Mouse (Mus musculus) kidney, embryonic 15.5 days (tissue): ENCODE results near the gene Memo1. TPM values are rescaled to one million over a fixed set of nuclear protein-coding genes. Genes with fewer than 3 reads are reported as not detected.

Experiments used
- ATAC-seq: fragments of 200-750 bp; cut with Nextera tagmentation; replicated peaks from 2 replicates; pipeline ENCODE4 v1.8.0; 2017; ENCODE audit warnings: moderate TSS enrichment; ENCODE audit not compliant: low FRiP score
- H3K27ac ChIP-seq: fragments of 300-500 bp; sonication (generic); 2 replicates; pipeline ENCODE4 v1.5.1; 2015; ENCODE audit warnings: mild to moderate bottlenecking, inconsistent platforms
- H3K27me3 ChIP-seq: fragments of 300-500 bp; sonication (generic); 2 replicates; pipeline ENCODE4 v1.6.1; 2015; ENCODE audit warnings: inconsistent platforms
- H3K36me3 ChIP-seq: fragments of 300-500 bp; sonication (generic); 2 replicates; pipeline ENCODE4 v1.6.1; 2015; ENCODE audit warnings: inconsistent platforms
- H3K4me1 ChIP-seq: fragments of 300-500 bp; sonication (generic); 2 replicates; pipeline ENCODE4 v1.6.1; 2015; ENCODE audit warnings: inconsistent platforms
- H3K4me2 ChIP-seq: fragments of 300-500 bp; sonication (generic); 2 replicates; pipeline ENCODE4 v1.6.1; 2015; ENCODE audit warnings: moderate library complexity, mild to moderate bottlenecking, inconsistent platforms
- H3K4me3 ChIP-seq: fragments of 300-500 bp; sonication (generic); replicated peaks from 2 replicates; pipeline ENCODE4 v1.5.1; 2015; ENCODE audit warnings: mild to moderate bottlenecking, inconsistent platforms
- H3K9ac ChIP-seq: fragments of 300-500 bp; sonication (generic); 2 replicates; pipeline ENCODE4 v1.6.1; 2015; ENCODE audit warnings: mild to moderate bottlenecking, inconsistent platforms
- H3K9me3 ChIP-seq: fragments of 300-500 bp; sonication (generic); replicated peaks from 2 replicates; pipeline ENCODE4 v1.6.1; 2016; ENCODE audit warnings: inconsistent platforms
- WGBS: fragments of 180-500 bp; shearing (Covaris S2); methylation state at CpG from one replicate; pipeline ENCODE4 v1.1.7; 2015; ENCODE audit warnings: mixed read lengths; 5-methylcytosine and 5-hydroxymethylcytosine counted together
- polyA plus RNA-seq: library from polyadenylated mRNA; unstranded; fragments of >200 nt; fragmentation: Nextera tagmentation; extraction: Ambion mirVana; gene quantifications from 2 replicates; pipeline ENCODE4 v1.2.1, GENCODE M21; 2015

The Memo1 gene
- polyA plus RNA-seq, 1 experiment from 2014 or later, result 81.7 TPM

GRCm38 (mm10) chr17:74290869-74291268 is 4.5 kb downstream of the Memo1 start:
- Histone ChIP-seq H3K27ac (no peak overlapping the region), H3K4me3 (no peak overlapping the region), H3K4me2 (no peak overlapping the region), H3K9me3 (no peaks in the 10 kb centered on the region), H3K9ac (no peak overlapping the region), H3K36me3 (peaks cover 12% of the 10 kb centered on the region; the same call in 1 of the 2 replicates), H3K4me1 (peaks cover 23% of the 10 kb centered on the region), H3K27me3 (no peaks in the 10 kb centered on the region)
- no peak for ATAC-seq

DNA sequence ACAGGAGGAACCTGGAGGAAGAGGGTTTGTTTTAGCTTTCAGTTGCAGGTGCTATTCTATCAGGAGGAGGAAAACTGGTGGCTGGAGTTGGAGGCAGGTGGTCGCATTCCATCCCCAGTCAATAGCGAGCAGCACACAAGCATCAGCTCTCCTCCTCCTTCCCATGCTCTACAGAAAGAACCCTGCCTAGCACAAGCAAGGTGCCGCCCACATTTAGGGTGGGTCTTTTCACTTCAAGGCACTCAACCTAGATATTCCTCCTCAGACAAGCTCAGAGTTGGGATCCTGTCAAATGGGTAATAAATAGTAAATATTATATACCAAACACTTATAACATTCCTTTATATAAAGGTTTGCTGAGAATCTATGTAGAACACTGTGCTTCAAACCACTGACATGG is 5.1 kb downstream of the Memo1 start:
- H3K36me3 ChIP-seq, result peaks cover 12% of the 10 kb centered on the region; the same call in 1 of the 2 replicates
- H3K4me2 ChIP-seq, result no peak overlapping the region
- H3K27ac ChIP-seq, result no peak overlapping the region
- H3K9me3 ChIP-seq, result no peaks in the 10 kb centered on the region
- H3K27me3 ChIP-seq, result no peaks in the 10 kb centered on the region
- peaks cover 22% of the 10 kb centered on the region for H3K4me1 ChIP-seq
- WGBS, result 64% methylated on average over 3 of the region's 3 CpGs
- H3K9ac ChIP-seq, result no peak overlapping the region
- no peak for ATAC-seq
- no peak overlapping the region for H3K4me3 ChIP-seq

GRCm38 (mm10) chr17:74288626-74289025 is 6.7 kb downstream of the Memo1 start:
- Histone ChIP-seq H3K27me3 (no peaks in the 10 kb centered on the region), H3K36me3 (peaks cover 12% of the 10 kb centered on the region; the same call in 1 of the 2 replicates), H3K9me3 (no peaks in the 10 kb centered on the region), H3K4me2 (no peak overlapping the region), H3K9ac (no peak overlapping the region), H3K4me1 (peaks cover 20% of the 10 kb centered on the region), H3K27ac (no peak overlapping the region), H3K4me3 (no peak overlapping the region)
- 87% methylated on average over 2 of the region's 2 CpGs for WGBS
- ATAC-seq, result no peak

- H3K9me3 ChIP-seq, result no peaks in the 10 kb centered on the region
- H3K4me2 ChIP-seq, result no peak overlapping the region
- no peaks in the 10 kb centered on the region for H3K27me3 ChIP-seq
- no peak overlapping the region for H3K27ac ChIP-seq
- no peak overlapping the region for H3K9ac ChIP-seq
- H3K4me1 ChIP-seq, result peaks cover 5% of the 10 kb centered on the region
- peaks cover 12% of the 10 kb centered on the region; the same call in 1 of the 2 replicates for H3K36me3 ChIP-seq
- no peak for ATAC-seq
- 64% methylated on average over 4 of the region's 4 CpGs for WGBS
- no peak overlapping the region for H3K4me3 ChIP-seq
Observed at GRCm38 (mm10) chr17:74286140-74286730, 9.1 kb downstream of the Memo1 start.

- H3K27me3 ChIP-seq, result no peaks in the 10 kb centered on the region
- no peak overlapping the region for H3K9ac ChIP-seq
- ATAC-seq, result no peak
- peaks cover under 1% of the 10 kb centered on the region for H3K4me1 ChIP-seq
- 72% methylated on average over 2 of the region's 2 CpGs for WGBS
- no peaks in the 10 kb centered on the region for H3K9me3 ChIP-seq
- H3K27ac ChIP-seq, result no peak overlapping the region
- peaks cover 12% of the 10 kb centered on the region; the same call in 1 of the 2 replicates for H3K36me3 ChIP-seq
- H3K4me3 ChIP-seq, result no peak overlapping the region
- no peak overlapping the region for H3K4me2 ChIP-seq
Observed at GRCm38 (mm10) chr17:74285730-74286129, 9.6 kb downstream of the Memo1 start.

- Histone ChIP-seq H3K9me3 (no peaks in the 10 kb centered on the region), H3K4me2 (no peak overlapping the region), H3K36me3 (peaks cover 12% of the 10 kb centered on the region; the same call in 1 of the 2 replicates), H3K9ac (no peak overlapping the region), H3K4me1 (no peaks in the 10 kb centered on the region), H3K27me3 (no peaks in the 10 kb centered on the region), H3K27ac (no peak overlapping the region), H3K4me3 (no peak overlapping the region)
- no peak for ATAC-seq
- WGBS, result 82% methylated on average over 2 of the region's 2 CpGs
Observed at GRCm38 (mm10) chr17:74284397-74285115, 10.8 kb downstream of the Memo1 start.

DNA sequence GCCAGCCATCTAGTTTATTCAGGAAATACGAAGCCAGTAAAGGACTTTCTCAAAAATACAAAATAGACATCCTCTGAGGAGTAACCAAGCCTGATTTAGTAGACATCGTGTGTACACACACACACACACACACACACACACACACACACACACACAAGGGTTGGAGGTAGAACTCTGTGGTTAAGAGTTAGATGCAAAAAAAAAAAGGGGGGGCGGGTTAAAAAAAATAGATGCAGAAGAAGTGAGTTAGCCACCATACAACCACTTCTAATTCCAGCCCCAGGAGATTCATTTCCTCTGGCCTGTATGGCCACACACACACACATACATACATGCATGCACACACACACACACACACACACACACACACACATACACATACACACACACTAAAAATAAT is 13.3 kb downstream of the Memo1 start:
- H3K9ac ChIP-seq, result no peak overlapping the region
- 91% methylated on average over 3 of the region's 3 CpGs for WGBS
- H3K27ac ChIP-seq, result no peak overlapping the region
- no peak for ATAC-seq
- H3K27me3 ChIP-seq, result no peaks in the 10 kb centered on the region
- H3K4me2 ChIP-seq, result no peak overlapping the region
- H3K36me3 ChIP-seq, result no peaks in the 10 kb centered on the region
- H3K4me1 ChIP-seq, result no peaks in the 10 kb centered on the region
- no peaks in the 10 kb centered on the region for H3K9me3 ChIP-seq
- no peak overlapping the region for H3K4me3 ChIP-seq

DNA sequence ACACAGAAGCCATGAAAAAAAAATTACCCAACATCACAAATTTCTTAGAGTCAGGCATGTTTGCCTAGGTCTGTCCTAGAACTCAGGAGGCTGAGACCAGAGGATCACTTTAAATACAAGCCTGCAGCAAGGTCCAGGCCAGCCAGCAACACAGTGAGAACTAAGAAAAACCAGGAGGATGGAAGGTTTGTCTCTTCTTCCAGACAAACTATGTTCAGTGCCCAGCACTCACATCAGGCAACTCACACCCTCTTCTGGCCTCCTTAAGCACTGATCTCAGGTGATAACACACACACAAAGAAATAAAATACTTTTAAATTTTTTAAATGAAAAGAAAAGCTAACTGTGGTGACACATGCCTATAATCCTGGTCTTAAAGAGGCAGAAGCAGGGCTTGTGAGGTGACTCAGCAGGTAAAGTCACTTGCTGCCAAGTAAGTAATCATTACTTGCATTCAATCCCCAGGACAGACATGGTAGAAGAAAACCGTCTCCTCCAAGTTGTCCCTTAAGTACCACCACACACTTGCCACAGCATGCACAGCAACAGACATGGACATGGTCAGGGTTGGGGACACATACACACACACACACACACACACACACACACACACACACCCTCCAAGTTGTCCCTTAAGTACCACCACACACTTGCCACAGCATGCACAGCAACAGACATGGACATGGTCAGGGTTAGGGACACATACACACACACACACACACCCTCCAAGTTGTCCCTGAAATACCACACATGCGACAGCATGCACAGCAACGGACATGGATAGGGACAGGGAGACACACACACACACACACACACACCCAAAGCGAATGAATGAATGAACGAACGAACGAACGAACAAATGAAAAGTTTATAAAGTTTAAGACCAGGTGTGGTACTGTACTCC is 16.1 kb downstream of the Memo1 start:
- Histone ChIP-seq H3K36me3 (0 out of 2 replicates have a peak, but pooled peaks cover 5% of the 10 kb centered on the region), H3K27me3 (no peaks in the 10 kb centered on the region), H3K4me2 (no peak overlapping the region), H3K4me1 (0 out of 2 replicates have a peak, but pooled peaks cover 3% of the 10 kb centered on the region), H3K9me3 (no peaks in the 10 kb centered on the region), H3K9ac (no peak overlapping the region), H3K4me3 (no peak overlapping the region), H3K27ac (no peak overlapping the region)
- ATAC-seq, result no peak; the same call in 1 of the 2 replicates
- 92% methylated on average over 8 of the region's 8 CpGs for whole genome bisulfite sequencing

GRCm38 (mm10) chr17:74274471-74274870 is 20.9 kb downstream of the Memo1 start:
- Histone ChIP-seq H3K9ac (no peak overlapping the region), H3K9me3 (no peaks in the 10 kb centered on the region), H3K4me3 (no peak overlapping the region), H3K27me3 (no peaks in the 10 kb centered on the region), H3K27ac (no peak overlapping the region), H3K4me2 (no peak overlapping the region), H3K4me1 (peaks cover 9% of the 10 kb centered on the region; the same call in 1 of the 2 replicates), H3K36me3 (0 out of 2 replicates have a peak, but pooled peaks cover 5% of the 10 kb centered on the region)
- WGBS, result 59% methylated on average over 3 of the region's 3 CpGs
- ATAC-seq, result no peak

GRCm38 (mm10) chr17:74272683-74273205 is 22.6 kb downstream of the Memo1 start:
- WGBS, result 71% methylated on average over 16 of the region's 16 CpGs
- Histone ChIP-seq H3K4me1 (peaks cover 9% of the 10 kb centered on the region; the same call in 1 of the 2 replicates), H3K9me3 (no peaks in the 10 kb centered on the region), H3K9ac (no peak overlapping the region), H3K27me3 (no peaks in the 10 kb centered on the region), H3K4me2 (no peak overlapping the region), H3K27ac (no peak overlapping the region), H3K36me3 (peaks cover 15% of the 10 kb centered on the region; the same call in 1 of the 2 replicates), H3K4me3 (no peak overlapping the region)
- peak; percentile 43 for ATAC-seq

- Histone ChIP-seq H3K36me3 (peaks cover 16% of the 10 kb centered on the region; the same call in 1 of the 2 replicates), H3K9me3 (no peaks in the 10 kb centered on the region), H3K27me3 (no peaks in the 10 kb centered on the region), H3K4me2 (no peak overlapping the region), H3K27ac (no peak overlapping the region), H3K4me3 (no peak overlapping the region), H3K4me1 (peaks cover 9% of the 10 kb centered on the region; the same call in 1 of the 2 replicates), H3K9ac (no peak overlapping the region)
- peak; percentile 52; the same call in 1 of the 2 replicates for ATAC-seq
- 91% methylated on average over 3 of the region's 3 CpGs for WGBS
Observed at GRCm38 (mm10) chr17:74271541-74272268, 23.6 kb downstream of the Memo1 start.
